Mouse (Mus musculus): Measurements from ENCODE around the gene Esrrg.

Gene Esrrg

DNA sequence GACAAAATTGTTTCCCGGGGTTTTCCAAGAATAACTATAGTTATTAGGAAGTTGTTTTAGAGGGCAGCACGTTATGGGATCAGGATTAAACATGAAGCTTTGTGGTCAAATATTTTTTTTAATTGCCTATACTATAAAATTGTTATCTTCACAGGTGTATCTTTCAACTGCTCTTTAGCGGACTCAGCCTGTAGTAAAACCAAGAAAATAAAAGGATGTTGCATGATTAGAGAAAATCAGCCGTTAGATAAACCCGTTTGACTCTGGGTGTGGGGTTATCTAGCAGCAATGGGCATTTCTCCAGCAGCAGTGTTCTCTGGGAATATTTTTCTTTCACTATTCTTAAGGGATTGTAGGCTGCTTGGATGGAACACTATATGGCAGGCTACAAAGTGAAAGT lies 96.8 kb downstream of the Esrrg start:
- DNase-seq (ENCODE audit: low read depth in 1 of 2, low spot score in 2 of 2) = no peak

DNA sequence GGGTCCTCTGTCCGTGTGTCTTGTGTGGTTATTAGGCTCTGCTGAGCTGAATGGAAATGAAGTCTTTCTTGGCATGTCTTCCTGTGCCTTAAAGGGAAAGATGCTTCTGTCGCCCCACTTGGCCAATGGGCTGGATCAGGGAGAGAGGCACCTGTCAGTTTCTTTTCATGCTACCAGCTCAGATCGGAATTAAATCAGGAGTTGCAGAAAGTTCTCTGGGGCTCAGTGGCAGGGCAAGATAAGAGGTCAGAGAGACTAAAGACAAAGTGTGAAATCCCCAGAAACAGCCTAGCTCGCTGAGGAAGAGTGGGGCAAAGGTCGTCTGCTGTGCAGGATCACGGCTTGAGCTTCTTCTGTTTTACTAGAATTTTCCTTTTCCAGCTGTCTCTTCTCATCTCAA lies 97.5 kb downstream of the Esrrg start:
- no peak for DNase-seq (ENCODE audit: low read depth in 1 of 2, low spot score in 2 of 2)

DNA sequence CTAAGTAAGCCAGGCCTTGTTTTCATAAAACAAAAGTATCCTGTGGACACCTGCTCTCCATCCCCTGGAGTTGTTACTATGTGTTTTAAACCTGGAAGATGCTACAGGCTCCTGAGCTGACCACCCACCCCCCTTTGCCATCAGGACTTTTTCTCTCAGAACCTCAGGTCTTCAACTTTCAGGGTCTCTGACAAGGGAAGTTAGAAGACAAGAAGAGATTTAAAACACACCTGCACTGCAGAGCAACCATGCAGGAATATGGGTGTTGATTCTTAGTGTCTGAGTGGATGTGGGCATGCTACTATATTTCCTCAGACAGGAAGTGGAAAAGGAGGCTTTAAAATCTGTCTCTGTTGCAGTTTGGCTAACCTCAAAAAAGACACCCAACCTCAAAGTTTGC lies 98.6 kb downstream of the Esrrg start:
- DNase-seq (ENCODE audit: low read depth in 1 of 2, low spot score in 2 of 2) = no peak

DNA sequence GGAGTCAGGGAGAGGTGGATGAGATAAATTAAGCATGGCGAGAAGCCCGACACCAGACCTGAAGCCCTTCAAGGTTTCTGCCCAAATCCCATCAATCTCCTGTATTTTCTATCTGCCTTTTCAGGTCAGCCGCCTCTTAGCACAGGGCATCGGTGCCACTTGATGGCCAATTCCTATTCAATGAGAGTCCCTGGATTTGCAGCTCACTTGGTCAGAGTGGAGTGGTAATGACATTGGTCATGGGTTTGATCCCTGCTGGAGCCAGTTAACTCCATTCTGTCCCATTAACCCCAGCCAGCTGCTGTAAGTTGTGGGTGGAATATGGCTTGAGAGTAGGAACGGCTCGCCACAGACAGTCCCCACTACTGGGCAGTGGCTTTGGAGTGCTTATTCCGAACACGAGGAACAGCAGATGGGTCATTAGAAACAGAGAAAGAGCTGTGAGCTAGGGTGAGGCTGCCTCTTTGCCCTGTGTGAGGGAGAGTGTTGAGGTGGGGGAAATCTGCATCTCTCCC lies 101.9 kb downstream of the Esrrg start:
- no peak for DNase-seq (ENCODE audit: low read depth in 1 of 2, low spot score in 2 of 2)

DNA sequence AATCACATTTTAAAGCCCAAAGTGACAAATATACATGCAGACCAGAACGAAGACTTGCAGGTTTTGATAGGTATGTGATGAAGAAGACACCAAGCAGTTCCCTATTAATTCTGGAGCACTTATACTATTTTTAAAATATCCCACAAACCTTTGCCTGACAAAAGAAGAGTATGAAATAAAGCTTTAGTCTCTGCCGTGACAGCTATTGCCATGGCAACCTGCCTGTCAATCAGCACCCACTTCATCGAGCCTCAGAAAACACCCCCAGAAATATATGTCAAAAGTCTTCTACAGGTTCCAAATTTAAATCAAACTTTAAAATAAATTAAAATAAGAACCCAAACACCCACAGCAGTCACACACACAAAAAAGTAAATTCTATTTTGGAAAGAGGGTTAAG lies 112.4 kb downstream of the Esrrg start:
- no peak for DNase-seq (ENCODE audit: low read depth in 1 of 2, low spot score in 2 of 2)

DNA sequence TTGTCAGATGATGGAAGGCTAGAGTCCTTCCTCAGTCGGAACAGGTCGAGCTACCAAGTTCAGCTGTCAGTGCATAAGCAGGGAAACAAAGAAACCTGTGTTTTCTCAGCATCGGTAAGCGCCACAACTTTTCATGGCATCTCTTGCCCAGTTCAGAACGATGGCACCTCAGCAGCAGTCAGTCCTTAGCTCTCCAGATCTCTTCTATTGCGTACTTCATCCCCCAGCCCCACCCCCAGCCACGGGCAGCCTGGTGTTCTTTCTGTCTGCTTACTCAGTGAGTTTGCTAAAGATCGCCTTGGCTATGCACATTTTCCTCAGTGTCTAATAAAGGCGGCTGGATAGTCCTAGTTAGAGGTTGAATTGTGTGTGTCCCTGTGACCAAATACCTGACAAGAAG lies 113.4 kb downstream of the Esrrg start:
- DNase-seq (ENCODE audit: low read depth in 1 of 2, low spot score in 2 of 2) = no peak

DNA sequence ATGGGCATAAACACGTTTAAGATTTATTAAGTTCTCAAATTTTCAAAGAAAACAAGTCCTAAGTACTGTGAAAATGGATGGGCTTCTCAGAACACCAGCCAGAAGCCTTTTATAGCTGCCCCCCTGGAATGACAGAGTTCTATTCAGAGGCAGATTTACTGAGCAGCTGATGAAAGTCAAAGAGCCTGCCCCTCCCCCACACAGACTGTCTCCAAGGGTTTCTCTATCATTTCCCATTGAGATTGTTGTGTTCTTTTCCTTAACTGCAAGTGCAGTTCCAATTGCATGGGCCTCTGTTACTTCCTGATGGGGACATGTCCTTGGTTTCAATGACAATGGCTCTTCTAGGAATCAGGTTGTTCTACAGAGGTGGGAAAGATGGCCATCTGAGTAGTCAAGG lies 116.1 kb downstream of the Esrrg start:
- DNase-seq (ENCODE audit: low read depth in 1 of 2, low spot score in 2 of 2) = no peak

DNA sequence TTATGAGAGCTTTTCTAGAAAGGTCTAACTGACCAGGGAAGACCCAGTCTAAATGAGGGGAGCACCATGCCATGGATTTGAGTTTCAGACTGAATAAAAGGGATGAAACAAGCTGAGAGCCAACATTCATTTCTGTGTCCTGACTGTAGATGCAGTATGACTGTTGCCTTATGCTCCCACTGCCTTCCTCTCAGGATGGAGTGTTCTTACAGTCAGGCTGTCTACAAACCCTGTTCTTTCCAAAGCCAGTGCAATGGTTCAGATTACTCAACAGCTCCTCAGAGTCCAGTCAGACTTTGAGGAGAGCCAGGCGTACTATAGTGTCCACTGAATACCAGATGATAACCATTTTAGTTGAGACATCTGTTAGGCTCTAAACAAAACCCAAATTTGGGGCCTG lies 116.8 kb downstream of the Esrrg start:
- no peak for DNase-seq (ENCODE audit: low read depth in 1 of 2, low spot score in 2 of 2)

DNA sequence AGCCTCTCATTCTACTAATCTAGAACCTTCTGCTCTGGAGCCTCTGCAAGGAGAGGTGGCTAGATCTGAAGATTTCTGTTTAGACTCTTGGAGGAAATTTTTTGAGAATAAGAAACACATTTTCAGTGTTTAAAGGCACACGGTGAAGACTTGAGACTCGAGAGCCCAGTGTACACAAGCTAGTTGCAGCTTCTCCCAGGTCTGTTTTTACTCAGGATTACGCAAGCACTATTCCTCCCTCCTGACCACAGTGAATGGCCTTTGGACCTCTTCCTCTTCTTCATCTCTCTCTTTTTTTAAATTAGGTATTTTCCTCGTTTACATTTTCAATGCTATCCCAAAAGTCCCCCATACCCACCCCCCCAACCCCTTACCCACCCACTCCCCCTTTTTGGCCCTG lies 122.6 kb downstream of the Esrrg start:
- DNase-seq (ENCODE audit: low read depth in 1 of 2, low spot score in 2 of 2) = no peak

DNA sequence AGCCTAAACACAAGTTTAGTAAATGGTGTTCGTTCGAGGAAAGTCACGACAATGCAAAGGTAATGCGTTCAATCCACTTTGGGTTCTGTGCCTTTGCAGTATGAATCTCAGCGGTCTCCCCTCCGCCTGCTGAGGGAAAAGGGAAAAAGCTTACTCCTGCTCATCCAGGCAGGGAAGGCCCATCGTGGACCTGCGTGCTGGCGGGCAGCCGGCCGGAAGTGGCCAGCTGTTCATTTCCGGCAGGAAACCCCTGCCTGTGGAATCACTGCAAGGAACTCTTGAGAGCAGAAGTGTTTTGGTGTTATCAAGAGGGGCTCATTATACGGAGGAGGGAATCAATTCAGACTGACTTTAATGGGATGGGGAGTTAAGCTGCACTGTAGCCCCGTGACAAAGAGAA lies 127.9 kb downstream of the Esrrg start:
- DNase-seq (ENCODE audit: low read depth in 1 of 2, low spot score in 2 of 2) = no peak

DNA sequence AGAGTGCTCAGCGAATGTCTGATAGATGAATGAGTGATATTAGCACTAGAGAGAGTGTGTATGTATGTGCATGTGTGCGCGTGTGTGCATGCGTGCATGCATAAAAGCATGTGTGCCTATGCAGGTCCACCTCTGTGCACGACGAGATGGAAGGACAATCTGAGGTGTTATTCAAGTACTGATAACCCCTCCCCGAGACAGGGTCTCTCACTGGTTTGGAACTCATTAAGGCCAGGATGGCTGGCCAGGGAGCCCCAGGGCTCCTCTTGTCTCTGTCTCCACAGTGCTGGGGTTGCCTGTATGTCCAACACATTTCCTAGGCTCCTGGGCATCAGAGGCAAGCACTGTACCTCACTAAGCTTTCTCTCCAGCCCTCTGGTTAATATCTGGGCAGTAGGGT lies 128.7 kb downstream of the Esrrg start:
- no peak for DNase-seq (ENCODE audit: low read depth in 1 of 2, low spot score in 2 of 2)

DNA sequence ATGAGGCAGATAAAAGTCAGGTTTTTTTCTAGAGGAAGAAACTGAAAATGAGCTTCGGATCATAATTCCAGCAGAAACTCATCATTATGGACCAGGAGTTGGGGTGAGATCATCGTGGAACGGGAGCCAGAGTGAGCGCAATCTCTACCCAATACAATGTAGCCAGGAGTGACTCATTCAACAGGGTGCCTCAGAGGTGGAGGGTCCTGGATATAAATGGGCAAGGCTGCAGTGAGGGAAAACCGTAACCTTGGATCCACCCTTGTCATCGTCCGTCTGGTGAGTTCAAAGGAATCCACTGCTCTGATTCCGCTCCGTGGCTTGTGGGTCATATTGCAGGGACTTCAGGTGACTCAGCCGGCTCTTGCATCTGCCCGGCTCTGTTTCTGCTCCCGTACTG lies 131.9 kb downstream of the Esrrg start:
- no peak for DNase-seq (ENCODE audit: low read depth in 1 of 2, low spot score in 2 of 2)

DNA sequence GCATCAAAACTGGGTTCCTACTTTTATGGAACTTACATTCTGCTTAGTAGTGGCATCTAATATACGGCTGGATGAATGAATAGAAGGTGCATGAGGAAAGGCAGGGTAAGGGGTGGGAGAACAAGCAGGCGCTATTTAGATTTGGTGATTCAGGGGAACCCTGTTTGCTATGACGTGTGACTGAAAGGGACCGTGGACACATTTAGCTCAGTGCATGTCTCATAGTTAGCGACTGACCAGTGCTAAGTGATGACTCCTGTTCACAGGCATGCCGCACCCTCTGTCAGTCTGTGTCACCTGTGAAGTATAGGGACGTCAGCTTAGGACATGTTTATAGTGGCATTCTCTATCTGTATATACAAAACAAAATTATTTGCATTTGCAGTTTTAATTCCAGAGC lies 132.7 kb downstream of the Esrrg start:
- no peak for DNase-seq (ENCODE audit: low read depth in 1 of 2, low spot score in 2 of 2)

DNA sequence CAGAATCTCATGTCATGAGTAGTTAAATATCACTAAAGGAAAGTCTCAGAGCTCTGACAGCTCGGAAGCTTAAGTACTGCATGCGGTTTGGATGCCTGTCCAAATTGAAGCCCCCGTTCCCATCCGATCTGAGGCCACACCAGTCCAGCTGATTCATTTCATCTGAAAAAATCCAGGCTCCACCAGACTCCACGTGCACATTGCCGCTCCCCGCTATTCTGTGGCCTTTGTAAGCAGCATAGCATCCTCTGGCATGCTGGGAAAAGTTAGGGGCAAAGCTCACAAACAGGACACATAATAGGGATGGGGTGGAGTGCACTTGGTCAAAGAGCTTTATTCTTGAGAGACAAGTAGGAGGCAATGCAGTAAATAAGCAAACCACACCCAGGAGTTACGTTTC lies 133.5 kb downstream of the Esrrg start:
- no peak for DNase-seq (ENCODE audit: low read depth in 1 of 2, low spot score in 2 of 2)

DNA sequence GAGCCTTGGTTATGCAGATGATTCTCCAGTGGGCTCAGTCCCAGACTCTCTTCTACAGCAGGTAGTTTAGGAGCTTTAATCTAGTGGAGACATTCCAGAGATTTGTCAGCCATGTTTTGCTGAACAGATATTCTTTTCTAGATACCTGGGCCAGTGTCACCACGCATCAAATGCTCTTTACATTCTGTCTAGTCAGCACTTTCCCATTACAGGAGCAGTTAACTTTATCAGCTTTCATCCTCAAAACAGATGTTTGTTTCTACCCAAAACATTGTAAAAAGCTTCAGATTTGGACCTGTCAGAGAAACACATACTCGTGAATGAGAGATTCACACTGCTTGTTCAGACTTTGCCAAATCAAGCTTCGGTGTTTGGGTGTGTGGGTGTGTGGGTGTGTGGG lies 140.7 kb downstream of the Esrrg start:
- no peak for DNase-seq (ENCODE audit: low read depth in 1 of 2, low spot score in 2 of 2)

DNA sequence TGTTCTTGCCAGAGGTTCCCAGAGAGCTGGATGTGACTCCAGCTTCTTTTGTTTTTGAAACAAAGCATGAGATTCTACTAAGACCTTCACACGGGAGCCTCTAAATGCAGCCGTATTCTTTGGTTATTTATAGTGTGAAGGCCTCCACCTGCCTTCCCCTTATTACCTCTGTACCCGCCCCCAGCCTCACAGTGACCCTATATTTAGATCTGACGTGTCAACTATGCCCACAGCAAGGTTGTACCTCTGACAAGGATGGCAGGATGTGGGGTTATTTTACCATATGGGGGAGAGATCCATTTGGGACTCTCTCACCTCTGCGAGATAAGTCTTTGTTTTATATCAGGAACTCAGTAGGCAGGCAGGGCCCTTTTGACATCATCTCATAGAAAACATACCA lies 141.3 kb downstream of the Esrrg start:
- no peak for DNase-seq (ENCODE audit: low read depth in 1 of 2, low spot score in 2 of 2)

DNA sequence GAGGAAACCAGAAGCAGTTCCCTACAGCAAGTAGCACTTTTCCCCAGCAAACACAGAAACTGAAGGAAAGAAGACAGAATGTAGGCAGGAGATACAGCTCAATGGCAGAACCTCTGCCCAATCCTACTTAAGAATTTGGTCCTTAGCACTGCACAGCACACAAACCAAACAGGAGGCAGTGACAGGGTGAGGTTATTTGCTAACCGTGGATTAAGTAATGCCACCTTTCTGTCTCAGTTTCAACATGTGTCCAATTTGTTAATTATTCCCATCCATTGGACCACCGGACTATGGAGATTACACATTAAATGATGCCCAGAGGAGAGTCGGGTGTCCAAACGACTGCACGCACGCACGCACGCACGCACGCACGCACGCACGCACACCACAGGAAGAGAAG lies 146.9 kb downstream of the Esrrg start:
- DNase-seq (ENCODE audit: low read depth in 1 of 2, low spot score in 2 of 2) = no peak

DNA sequence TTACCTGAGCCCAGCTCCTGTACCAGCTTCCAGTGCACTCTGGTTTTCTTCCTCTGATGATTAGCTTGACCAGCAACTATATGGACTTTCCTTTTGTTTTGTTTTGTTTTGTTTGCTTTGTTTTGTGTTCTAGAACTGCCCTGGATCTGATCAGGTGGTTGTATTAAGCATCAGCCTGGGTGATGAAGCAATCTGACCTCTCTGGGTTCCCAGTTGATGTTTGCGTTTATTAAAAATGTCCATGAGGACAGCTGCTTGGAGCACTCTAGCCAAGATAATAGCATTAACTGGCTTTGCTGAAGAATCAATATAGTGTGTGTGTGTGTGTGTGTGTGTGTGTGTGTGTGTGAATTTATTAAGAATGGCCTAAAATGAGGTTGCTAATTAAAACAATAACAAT lies 149.4 kb downstream of the Esrrg start:
- DNase-seq (ENCODE audit: low read depth in 1 of 2, low spot score in 2 of 2) = no peak

DNA sequence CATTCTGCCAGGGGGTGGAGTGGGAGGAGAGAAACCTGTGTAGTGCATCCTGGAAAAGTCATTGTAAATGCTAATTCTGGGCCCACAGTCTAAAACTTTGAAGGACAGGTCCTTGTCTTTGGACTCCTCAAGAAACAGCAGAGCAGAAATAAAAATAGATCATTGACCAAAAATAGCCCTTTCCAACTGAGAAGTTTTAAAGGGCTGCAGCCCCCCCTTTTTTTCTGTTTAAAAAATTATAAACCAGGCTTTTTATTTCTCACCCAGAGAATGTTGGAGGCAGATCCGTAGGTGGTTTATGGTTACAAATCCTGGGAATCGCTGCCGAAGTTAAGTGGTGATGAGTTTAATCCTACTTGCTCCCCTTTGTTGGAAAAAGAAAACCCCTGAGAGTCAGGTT lies 150.0 kb downstream of the Esrrg start:
- no peak for DNase-seq (ENCODE audit: low read depth in 1 of 2, low spot score in 2 of 2)

DNA sequence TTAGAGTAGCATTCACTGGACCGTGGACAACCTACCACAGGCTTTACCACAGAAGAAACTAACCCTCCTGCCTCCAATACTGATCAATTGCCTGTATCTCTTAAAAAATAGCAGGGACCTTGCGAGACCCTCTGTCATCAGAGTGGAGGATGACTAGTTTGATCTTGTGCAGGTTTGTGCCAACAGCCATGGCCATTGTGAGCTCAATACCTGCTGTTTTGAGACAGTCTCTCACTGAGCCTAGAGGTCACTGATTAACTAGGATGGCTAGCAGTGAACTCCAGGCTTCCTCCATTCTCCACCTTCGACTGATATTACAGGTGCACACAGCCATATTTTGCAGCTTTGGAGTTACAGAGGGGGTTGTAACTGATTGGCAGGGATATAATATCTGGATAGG lies 150.9 kb downstream of the Esrrg start:
- no peak for DNase-seq (ENCODE audit: low read depth in 1 of 2, low spot score in 2 of 2)

DNA sequence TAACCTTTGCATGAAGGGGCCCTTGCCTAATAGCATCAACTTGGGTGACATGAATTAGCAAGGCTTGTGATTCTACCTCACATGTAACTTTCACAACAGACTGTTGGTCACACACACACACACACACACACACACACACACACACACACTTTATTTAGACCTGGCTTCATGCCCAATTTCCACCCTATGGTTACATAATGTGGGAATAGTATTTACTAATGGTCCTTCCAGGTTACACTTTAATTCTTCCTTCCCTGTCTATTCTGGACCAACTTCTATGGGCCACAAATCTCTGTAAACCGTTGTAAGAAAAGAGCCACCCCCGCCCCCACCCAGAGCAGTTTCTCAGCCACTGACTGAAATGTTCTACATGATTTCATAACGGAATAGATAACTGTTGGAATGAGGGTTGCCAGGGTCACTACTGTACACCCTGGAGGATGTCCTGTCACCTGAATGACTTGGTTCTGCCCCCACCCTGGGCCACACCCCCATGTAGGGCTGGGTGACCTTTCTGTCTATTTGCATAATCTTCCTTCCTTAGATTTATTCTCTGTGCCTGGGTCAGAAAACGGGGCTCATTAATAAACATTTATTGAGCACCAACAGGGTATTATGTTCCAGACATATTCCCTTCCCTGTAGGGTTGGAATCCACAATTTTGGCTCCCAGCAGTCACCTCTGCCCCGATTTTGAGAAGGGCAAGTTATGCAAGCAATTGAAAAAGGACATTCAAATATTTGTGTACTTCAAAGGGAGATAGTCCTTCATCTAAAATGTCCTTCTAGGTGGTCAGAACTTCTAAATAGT lies 154.3 kb downstream of the Esrrg start:
- DNase-seq (ENCODE audit: low read depth in 1 of 2, low spot score in 2 of 2) = no peak

DNA sequence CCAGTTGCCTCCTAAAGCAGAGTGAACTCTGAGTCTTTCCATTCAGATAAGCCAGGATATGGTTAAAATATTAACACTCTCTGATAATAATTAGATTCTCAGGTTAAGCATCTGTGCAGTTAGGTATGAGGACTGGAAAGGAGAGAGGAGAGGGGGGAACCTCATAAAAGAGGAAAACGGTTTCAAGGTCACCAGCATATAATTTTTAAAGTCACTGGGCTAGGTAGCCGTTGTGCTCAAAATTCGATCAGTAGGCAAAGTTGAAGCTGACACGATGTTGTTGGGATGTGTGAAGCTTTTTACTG lies 154.8 kb downstream of the Esrrg start:
- DNase-seq (ENCODE audit: low read depth in 1 of 2, low spot score in 2 of 2) = no peak

DNA sequence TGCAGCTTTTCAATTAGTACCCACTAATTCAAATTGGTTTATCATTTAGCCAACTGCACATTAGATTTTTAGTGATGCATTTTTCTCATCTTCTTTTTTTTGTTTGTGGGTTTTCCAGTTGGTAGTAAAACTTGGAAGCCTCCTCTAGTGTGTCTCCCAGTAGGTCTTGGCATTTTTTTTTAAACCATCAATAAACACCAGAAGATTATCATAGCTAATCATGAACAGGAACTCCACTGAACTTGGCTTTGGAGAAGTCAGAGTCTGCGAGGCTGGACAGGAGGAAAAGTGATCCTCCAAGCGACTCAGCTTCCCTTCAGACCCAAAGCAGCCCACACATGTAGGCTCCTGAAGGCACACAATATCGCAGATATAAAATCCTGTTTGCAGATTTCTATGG lies 155.2 kb downstream of the Esrrg start:
- DNase-seq (ENCODE audit: low read depth in 1 of 2, low spot score in 2 of 2) = no peak

DNA sequence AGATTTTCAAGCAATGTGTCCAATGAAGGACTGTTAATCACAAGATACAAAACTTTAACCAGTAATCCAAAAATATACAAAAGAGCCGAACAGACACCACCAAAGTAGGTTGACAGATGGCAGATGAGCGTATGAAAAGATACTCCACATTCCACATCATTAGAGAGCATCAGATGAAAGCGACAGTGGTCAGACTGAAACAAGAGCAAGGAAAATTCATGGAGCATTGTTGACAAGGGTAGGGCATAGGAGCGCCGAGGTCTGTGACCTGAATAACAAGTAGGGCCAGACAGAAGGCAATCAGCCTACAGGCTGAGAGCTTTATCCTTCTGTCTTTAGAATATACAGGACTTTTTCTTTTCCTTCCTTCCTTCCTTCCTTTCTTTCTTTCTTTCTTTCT lies 157.0 kb downstream of the Esrrg start:
- no peak for DNase-seq (ENCODE audit: low read depth in 1 of 2, low spot score in 2 of 2)

Measured in monocyte, adult 2 months (primary cell).